Mouse (Mus musculus): ENCODE results near the gene Gm28043. TPM values are rescaled to one million over a fixed set of nuclear protein-coding genes. Genes with fewer than 3 reads are reported as not detected.

The Gm28043 gene
- polyA plus RNA-seq, 1 experiment from 2014 or later = 3.5 TPM

DNA sequence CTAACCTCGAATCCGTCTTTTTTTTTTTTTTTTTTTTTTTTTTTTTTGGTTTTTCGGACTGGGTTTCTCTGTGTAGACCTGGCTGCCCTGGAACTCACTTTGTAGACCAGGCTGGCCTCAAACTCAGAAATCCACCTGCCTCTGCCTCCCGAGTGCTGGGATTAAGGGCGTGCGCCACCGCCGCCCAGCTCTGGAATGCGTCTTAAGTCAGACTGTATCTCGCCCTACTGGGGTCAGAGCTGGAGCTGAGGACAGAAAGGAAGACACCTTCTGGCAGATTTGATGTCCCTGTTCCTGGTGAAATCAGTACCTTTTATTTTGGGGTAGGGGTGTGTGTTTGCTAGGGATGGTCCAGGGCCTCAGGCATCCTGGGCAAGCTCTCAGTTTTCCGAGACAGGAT, 17.6 kb downstream of the Gm28043 start:
- ATAC-seq (replicated peaks; ENCODE audit: low FRiP score) (no peak), DNase-seq (ENCODE audit: low spot score) (no peak)
- no peak overlapping the region for H3K27ac ChIP-seq (ENCODE audit: low read depth, low read length)
- no peaks in the 10 kb centered on the region for H3K27me3 ChIP-seq (ENCODE audit: control insufficient read depth, insufficient read depth, low read length)
- no peaks in the 10 kb centered on the region for H3K9me3 ChIP-seq (ENCODE audit: control insufficient read depth, low read length)
- 96% methylated on average over 11 of the region's 11 CpGs for WGBS
- H3K4me1 ChIP-seq (replicated peaks; ENCODE audit: control insufficient read depth, insufficient read depth, low read length) = no peaks in the 10 kb centered on the region
- no peak overlapping the region for H3K9ac ChIP-seq (ENCODE audit: low read length)
- H3K4me2 ChIP-seq (ENCODE audit: low read depth, low read length, severe bottlenecking) = no peak overlapping the region
- peaks cover 14% of the 10 kb centered on the region; the same call in 1 of the 2 replicates for H3K36me3 ChIP-seq (ENCODE audit: control insufficient read depth, insufficient read depth, low read length)
- H3K4me3 ChIP-seq (ENCODE audit: low read depth, low read length) = no peak overlapping the region

GRCm38 (mm10) chr17:29635492-29635891, 20.8 kb downstream of the Gm28043 start:
- peaks cover 13% of the 10 kb centered on the region; the same call in 1 of the 2 replicates for H3K36me3 ChIP-seq (ENCODE audit: control insufficient read depth, insufficient read depth, low read length)
- WGBS = 92% methylated on average over 8 of the region's 8 CpGs

GRCm38 (mm10) chr17:29636118-29636517, 21.4 kb downstream of the Gm28043 start:
- H3K4me1 ChIP-seq (replicated peaks; ENCODE audit: control insufficient read depth, insufficient read depth, low read length) = no peaks in the 10 kb centered on the region
- H3K9me3 ChIP-seq (ENCODE audit: control insufficient read depth, low read length) = no peaks in the 10 kb centered on the region
- no peak for ATAC-seq (replicated peaks; ENCODE audit: low FRiP score)
- 70% methylated on average over 5 of the region's 5 CpGs for WGBS
- H3K9ac ChIP-seq (ENCODE audit: low read length) = no peak overlapping the region
- no peaks in the 10 kb centered on the region for H3K27me3 ChIP-seq (ENCODE audit: control insufficient read depth, insufficient read depth, low read length)
- no peak overlapping the region for H3K4me3 ChIP-seq (ENCODE audit: low read depth, low read length)
- H3K27ac ChIP-seq (ENCODE audit: low read depth, low read length) = no peak overlapping the region
- H3K4me2 ChIP-seq (ENCODE audit: low read depth, low read length, severe bottlenecking) = no peak overlapping the region
- peaks cover 17% of the 10 kb centered on the region; the same call in 1 of the 2 replicates for H3K36me3 ChIP-seq (ENCODE audit: control insufficient read depth, insufficient read depth, low read length)
- peak; percentile 62 for DNase-seq (ENCODE audit: low spot score)

More at GRCm38 (mm10) chr17:29635492-29635891, 20.8 kb downstream of the Gm28043 start:
- no peaks in the 10 kb centered on the region for H3K9me3 ChIP-seq (ENCODE audit: control insufficient read depth, low read length)
- H3K27ac ChIP-seq (ENCODE audit: low read depth, low read length) = no peak overlapping the region
- no peak for DNase-seq (ENCODE audit: low spot score)
- H3K27me3 ChIP-seq (ENCODE audit: control insufficient read depth, insufficient read depth, low read length) = no peaks in the 10 kb centered on the region
- no peak for ATAC-seq (replicated peaks; ENCODE audit: low FRiP score)
- no peak overlapping the region for H3K4me3 ChIP-seq (ENCODE audit: low read depth, low read length)
- no peaks in the 10 kb centered on the region for H3K4me1 ChIP-seq (replicated peaks; ENCODE audit: control insufficient read depth, insufficient read depth, low read length)
- H3K4me2 ChIP-seq (ENCODE audit: low read depth, low read length, severe bottlenecking) = no peak overlapping the region
- no peak overlapping the region for H3K9ac ChIP-seq (ENCODE audit: low read length)

DNA sequence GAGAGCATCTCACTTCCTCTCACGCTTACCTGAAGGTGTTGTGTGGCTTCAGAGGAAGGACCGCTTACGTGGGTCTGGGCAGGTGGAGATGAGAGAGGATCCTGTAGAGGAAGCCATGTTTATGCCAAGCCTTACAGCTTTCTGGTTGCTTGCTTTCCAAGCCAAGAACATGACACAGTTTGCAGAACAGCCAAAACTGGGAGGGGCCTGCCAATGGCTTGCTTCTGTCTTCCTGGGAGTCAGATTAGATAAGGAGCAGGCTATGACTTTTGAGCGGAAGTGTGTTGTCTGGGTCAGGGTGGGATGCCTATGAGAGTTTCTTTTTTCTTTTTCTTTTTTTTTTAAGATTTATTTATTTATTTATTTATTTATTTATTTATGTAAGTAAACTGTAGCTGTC, 22.7 kb downstream of the Gm28043 start:
- Histone ChIP-seq H3K27ac (ENCODE audit: low read depth, low read length) (no peak overlapping the region), H3K4me3 (ENCODE audit: low read depth, low read length) (no peak overlapping the region), H3K27me3 (ENCODE audit: control insufficient read depth, insufficient read depth, low read length) (no peaks in the 10 kb centered on the region), H3K36me3 (ENCODE audit: control insufficient read depth, insufficient read depth, low read length) (peaks cover 16% of the 10 kb centered on the region; the same call in 1 of the 2 replicates), H3K4me1 (replicated peaks; ENCODE audit: control insufficient read depth, insufficient read depth, low read length) (no peaks in the 10 kb centered on the region), H3K9ac (ENCODE audit: low read length) (no peak overlapping the region), H3K4me2 (ENCODE audit: low read depth, low read length, severe bottlenecking) (no peak overlapping the region), H3K9me3 (ENCODE audit: control insufficient read depth, low read length) (no peaks in the 10 kb centered on the region)
- 97% methylated on average over 4 of the region's 4 CpGs for WGBS
- no peak for DNase-seq (ENCODE audit: low spot score)
- no peak for ATAC-seq (replicated peaks; ENCODE audit: low FRiP score)

- DNase-seq (ENCODE audit: low spot score) (no peak), ATAC-seq (replicated peaks; ENCODE audit: low FRiP score) (no peak)
- no peak overlapping the region for H3K9ac ChIP-seq (ENCODE audit: low read length)
- H3K9me3 ChIP-seq (ENCODE audit: control insufficient read depth, low read length) = no peaks in the 10 kb centered on the region
- H3K27ac ChIP-seq (ENCODE audit: low read depth, low read length) = no peak overlapping the region
- no peaks in the 10 kb centered on the region for H3K27me3 ChIP-seq (ENCODE audit: control insufficient read depth, insufficient read depth, low read length)
- no peaks in the 10 kb centered on the region for H3K4me1 ChIP-seq (replicated peaks; ENCODE audit: control insufficient read depth, insufficient read depth, low read length)
- WGBS = 86% methylated on average over 8 of the region's 8 CpGs
- H3K4me2 ChIP-seq (ENCODE audit: low read depth, low read length, severe bottlenecking) = no peak overlapping the region
- no peak overlapping the region for H3K4me3 ChIP-seq (ENCODE audit: low read depth, low read length)
- H3K36me3 ChIP-seq (ENCODE audit: control insufficient read depth, insufficient read depth, low read length) = peaks cover 16% of the 10 kb centered on the region; the same call in 1 of the 2 replicates
Measured at GRCm38 (mm10) chr17:29637895-29638294, 23.2 kb downstream of the Gm28043 start.

GRCm38 (mm10) chr17:29640971-29641370, 26.3 kb downstream of the Gm28043 start:
- 97% methylated on average over 11 of the region's 11 CpGs for WGBS
- ATAC-seq (replicated peaks; ENCODE audit: low FRiP score) (no peak), DNase-seq (ENCODE audit: low spot score) (no peak)
- Histone ChIP-seq H3K36me3 (ENCODE audit: control insufficient read depth, insufficient read depth, low read length) (peaks cover 13% of the 10 kb centered on the region; the same call in 1 of the 2 replicates), H3K4me1 (replicated peaks; ENCODE audit: control insufficient read depth, insufficient read depth, low read length) (0 out of 2 replicates have a peak, but pooled peaks cover 2% of the 10 kb centered on the region), H3K4me3 (ENCODE audit: low read depth, low read length) (no peak overlapping the region), H3K9me3 (ENCODE audit: control insufficient read depth, low read length) (no peaks in the 10 kb centered on the region), H3K9ac (ENCODE audit: low read length) (no peak overlapping the region), H3K27me3 (ENCODE audit: control insufficient read depth, insufficient read depth, low read length) (no peaks in the 10 kb centered on the region), H3K4me2 (ENCODE audit: low read depth, low read length, severe bottlenecking) (no peak overlapping the region), H3K27ac (ENCODE audit: low read depth, low read length) (no peak overlapping the region)

DNA sequence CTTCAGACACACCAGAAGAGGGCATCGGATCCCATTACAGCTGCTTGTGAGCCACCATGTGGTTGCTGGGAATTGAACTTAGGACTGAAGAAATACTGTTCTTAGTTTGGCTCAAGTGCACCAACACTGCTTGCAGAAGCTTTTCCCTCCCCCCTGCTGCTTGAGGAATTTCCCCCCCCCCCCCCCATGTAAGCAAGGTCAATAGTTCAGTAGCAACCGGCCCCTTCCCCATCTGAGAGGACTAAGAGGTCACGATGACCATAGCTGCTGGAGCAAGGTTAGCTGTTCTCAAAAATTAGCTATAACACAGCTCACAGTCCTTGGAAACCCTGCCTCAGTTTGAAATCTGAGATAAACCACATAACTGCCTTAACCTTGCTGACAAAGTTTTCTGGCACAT, 27.5 kb downstream of the Gm28043 start:
- 77% methylated on average over 3 of the region's 3 CpGs for WGBS

GRCm38 (mm10) chr17:29658249-29658648, 43.6 kb downstream of the Gm28043 start:
- WGBS = 86% methylated on average over 2 of the region's 2 CpGs
- DNase-seq (ENCODE audit: low spot score) = no peak
- no peak overlapping the region for H3K27ac ChIP-seq (ENCODE audit: low read depth, low read length)
- no peak overlapping the region for H3K4me3 ChIP-seq (ENCODE audit: low read depth, low read length)
- H3K4me2 ChIP-seq (ENCODE audit: low read depth, low read length, severe bottlenecking) = no peak overlapping the region
- ATAC-seq (replicated peaks; ENCODE audit: low FRiP score) = no peak
- no peak overlapping the region for H3K9ac ChIP-seq (ENCODE audit: low read length)
- H3K4me1 ChIP-seq (replicated peaks; ENCODE audit: control insufficient read depth, insufficient read depth, low read length) = peaks cover 6% of the 10 kb centered on the region; the same call in 1 of the 2 replicates
- H3K9me3 ChIP-seq (ENCODE audit: control insufficient read depth, low read length) = no peaks in the 10 kb centered on the region
- H3K36me3 ChIP-seq (ENCODE audit: control insufficient read depth, insufficient read depth, low read length) = no peaks in the 10 kb centered on the region; the same call in 1 of the 2 replicates
- no peaks in the 10 kb centered on the region for H3K27me3 ChIP-seq (ENCODE audit: control insufficient read depth, insufficient read depth, low read length)

More for the DNA sequence above, 27.5 kb downstream of the Gm28043 start:
- no peak overlapping the region for H3K4me3 ChIP-seq (ENCODE audit: low read depth, low read length)
- 0 out of 2 replicates have a peak, but pooled peaks cover 2% of the 10 kb centered on the region for H3K4me1 ChIP-seq (replicated peaks; ENCODE audit: control insufficient read depth, insufficient read depth, low read length)
- no peak overlapping the region for H3K9ac ChIP-seq (ENCODE audit: low read length)
- DNase-seq (ENCODE audit: low spot score) = no peak
- H3K36me3 ChIP-seq (ENCODE audit: control insufficient read depth, insufficient read depth, low read length) = peaks cover 13% of the 10 kb centered on the region; the same call in 1 of the 2 replicates
- H3K27me3 ChIP-seq (ENCODE audit: control insufficient read depth, insufficient read depth, low read length) = no peaks in the 10 kb centered on the region
- H3K9me3 ChIP-seq (ENCODE audit: control insufficient read depth, low read length) = no peaks in the 10 kb centered on the region
- no peak for ATAC-seq (replicated peaks; ENCODE audit: low FRiP score)
- no peak overlapping the region for H3K27ac ChIP-seq (ENCODE audit: low read depth, low read length)
- no peak overlapping the region for H3K4me2 ChIP-seq (ENCODE audit: low read depth, low read length, severe bottlenecking)
